Comparison of ENCODE assay signal across 1 mouse cellular context in genomic region chr11:105944126-105944621, GRCm38 (mm10).
TF ChIP-seq lines count a peak whose summit lies in the region.

No protein-coding gene starts in this region.

TF ChIP-seq in MEL, 35 proteins besides CTCF, POLR2A, EP300 and RAD21 (continued from another document):
- TF ChIP-seq ZC3H11A (IDR thresholded peaks at IDR 0.05; ENCODE audit: low read depth, low read length) (peak; percentile 28; the same call in 1 of the 2 replicates), ZKSCAN1 (IDR thresholded peaks at IDR 0.05; ENCODE audit: low read depth, low read length) (no peak), MAX (IDR thresholded peaks at IDR 0.05; ENCODE audit: low read length) (no peak; the same call in none of the 2 replicates), NELFE (IDR thresholded peaks at IDR 0.05; ENCODE audit: low read depth, low read length) (peak; percentile 60)
